Mouse (Mus musculus) right cerebral cortex, postnatal 10 days (tissue): ENCODE measurements around the gene Msmb.
"Not testable (repeated sequence)": the region's sequence is repeated elsewhere in the genome, so short reads cannot be mapped to it uniquely, and the experiment has no call there.

ENCODE experiments used
- DNase-seq, 2 experiments: peaks; one replicate each; pipeline ENCODE4 v3.0.0; 2021; ENCODE audit warnings: low spot score in 2 of 2

Gene Msmb

GRCm38 (mm10) chr14:32141723-32142122 is at the start of gene Msmb:
Gene Msmb (plus strand): TSS chr14:32142023.
- DNase-seq, result no peak

DNA sequence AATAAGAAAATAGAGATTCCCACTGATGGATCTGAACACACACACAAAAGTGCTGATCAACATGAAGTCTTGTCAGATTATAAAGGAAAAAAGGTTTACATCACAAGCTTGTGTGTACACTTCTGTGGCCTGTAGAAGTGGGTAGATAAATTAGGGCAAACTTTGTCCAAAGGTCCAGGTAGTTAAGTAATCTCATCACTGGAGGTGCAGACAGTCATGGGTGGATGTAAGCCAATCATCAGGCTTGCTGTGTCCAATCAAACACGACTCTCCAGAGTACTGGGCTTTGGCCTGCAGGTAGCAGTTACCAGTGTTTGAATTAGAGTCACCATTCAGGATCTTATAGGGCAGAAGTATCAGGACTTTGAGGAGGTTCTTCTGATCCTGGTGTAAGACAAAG is 48.8 kb upstream of the Msmb start:
- no peak for DNase-seq

GRCm38 (mm10) chr14:32093500-32094117 is 48.2 kb upstream of the Msmb start:
- DNase-seq, result no peak

- no peak for DNase-seq
Measured at GRCm38 (mm10) chr14:32095646-32096045, 46.2 kb upstream of the Msmb start.

- DNase-seq, result no peak
Measured at GRCm38 (mm10) chr14:32096740-32097139, 45.1 kb upstream of the Msmb start.

DNA sequence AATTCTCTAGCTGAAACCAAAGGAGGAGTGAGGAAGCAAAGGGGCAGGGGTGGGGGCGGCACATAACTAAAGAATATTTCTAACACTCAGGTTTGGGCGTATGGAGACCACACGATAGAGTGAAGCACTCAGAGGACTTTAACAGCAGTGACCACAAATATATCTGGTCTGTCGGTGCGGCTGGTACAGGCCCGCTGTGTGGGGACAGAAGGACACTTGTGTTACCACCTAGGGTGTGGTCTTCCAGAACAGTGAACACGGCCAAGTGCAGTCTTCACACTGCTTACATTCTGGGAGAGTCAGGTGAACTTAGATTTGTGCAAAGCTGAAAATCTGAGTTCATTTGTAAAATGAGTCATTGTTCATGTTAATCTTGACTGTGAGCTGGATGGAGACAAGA is 44.1 kb upstream of the Msmb start:
- DNase-seq, result no peak

DNA sequence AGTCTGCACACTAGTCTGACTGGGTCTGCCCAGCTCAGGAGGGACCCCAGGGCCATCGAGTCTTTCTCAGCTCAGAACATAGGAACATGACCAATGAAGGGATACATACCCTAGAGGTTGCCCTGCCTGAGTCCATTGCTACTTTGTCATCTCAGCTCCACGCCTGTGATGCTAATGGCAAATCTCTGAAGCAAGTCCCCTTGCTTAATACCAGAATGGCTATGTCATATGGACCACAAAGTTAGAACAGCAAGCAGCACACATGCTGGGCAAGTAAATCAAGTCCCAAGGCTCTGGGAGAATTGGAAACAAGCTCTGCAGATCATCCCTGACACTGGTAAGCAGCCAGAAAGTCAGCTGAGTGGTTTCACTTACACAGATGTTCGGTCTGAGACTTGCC is 42.9 kb upstream of the Msmb start:
- DNase-seq, result no peak

GRCm38 (mm10) chr14:32103556-32103955 is 38.3 kb upstream of the Msmb start:
- no peak for DNase-seq

- no peak for DNase-seq
Measured at GRCm38 (mm10) chr14:32105663-32106062, 36.2 kb upstream of the Msmb start.

DNA sequence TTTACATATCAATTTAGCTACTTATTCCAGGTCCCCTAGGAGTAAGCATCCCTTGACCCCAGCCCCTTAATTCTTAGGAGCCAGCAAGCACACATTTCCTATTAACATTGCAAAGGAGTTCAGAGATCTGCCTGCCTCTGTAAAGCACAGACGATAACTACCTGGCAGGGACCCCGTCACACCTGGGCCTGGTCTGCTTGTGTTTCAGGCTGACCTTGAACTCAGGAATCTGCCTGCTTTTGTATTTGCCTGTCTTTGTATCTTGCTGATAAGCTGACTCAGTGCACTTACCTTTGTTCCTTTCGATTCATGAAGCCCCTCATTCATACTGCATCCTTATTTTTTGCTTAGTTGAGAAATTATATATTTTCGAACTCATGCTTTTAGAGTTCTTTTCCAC is 34.9 kb upstream of the Msmb start:
- DNase-seq, result no peak

GRCm38 (mm10) chr14:32112124-32112523 is 29.7 kb upstream of the Msmb start:
- not testable (repeated sequence) for DNase-seq

DNA sequence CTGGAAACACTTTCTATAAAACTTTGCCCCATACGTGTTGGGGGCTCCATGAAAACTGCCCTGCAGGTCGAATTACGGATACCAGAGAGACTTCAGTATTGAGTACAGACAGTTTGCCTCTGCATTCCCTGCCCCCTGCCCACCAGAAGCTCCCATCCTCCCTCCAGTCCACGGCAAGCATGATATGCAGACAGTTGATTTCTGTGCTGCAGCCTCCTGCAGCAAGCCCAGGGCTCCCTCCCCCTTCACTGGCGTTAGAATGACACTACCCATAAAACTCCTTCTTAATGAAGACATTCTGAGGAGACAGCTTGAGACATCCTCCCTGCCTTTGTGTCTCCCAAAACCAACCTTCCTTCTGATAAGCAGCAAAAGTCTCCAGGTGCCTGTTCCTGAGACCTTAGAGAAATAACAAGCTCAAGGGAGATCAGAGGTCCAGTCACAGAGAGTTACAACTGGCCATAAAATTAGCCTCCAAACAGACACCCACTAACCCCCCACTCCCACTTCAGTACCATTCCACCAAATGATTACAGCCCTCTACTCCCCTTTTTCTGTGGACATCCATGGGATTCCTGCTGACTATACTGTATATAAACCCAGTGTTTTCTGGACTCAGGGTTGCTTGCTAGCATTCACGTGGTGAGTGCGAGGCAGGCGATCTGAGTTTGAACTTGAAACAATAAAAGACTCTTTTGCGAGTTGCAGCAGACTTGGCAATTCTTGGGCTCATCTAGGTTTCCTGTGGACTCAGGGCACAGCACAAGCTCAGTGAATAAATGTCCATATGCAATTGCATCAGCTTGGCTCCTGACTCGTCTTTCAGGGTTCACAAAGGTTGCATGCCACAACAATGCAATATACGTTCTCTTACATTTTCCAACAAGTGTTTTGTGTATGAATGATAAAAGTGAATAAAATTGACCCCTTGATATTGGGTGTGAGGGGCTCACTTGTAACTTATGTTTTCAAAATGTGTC is 20.6 kb upstream of the Msmb start:
- DNase-seq, result no peak

DNA sequence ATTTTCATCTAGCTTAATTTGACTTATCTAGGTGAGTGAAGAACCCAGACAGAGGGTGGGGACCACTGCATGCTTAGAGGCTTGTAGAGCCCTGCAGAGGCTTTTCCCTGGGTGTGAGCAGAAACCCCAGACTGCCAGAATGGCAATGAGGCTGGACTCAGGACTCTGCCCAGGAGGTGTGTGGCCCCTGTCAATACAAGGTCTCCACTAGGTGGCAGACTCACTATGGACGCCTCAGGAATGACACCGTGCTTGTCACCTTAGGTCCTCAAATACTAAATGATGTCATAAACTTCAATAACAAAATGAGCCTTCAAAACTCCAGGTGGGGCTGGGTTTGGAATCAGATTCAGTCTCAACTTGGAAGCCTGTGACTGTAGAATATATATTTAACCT is 19.9 kb upstream of the Msmb start:
- no peak for DNase-seq

DNA sequence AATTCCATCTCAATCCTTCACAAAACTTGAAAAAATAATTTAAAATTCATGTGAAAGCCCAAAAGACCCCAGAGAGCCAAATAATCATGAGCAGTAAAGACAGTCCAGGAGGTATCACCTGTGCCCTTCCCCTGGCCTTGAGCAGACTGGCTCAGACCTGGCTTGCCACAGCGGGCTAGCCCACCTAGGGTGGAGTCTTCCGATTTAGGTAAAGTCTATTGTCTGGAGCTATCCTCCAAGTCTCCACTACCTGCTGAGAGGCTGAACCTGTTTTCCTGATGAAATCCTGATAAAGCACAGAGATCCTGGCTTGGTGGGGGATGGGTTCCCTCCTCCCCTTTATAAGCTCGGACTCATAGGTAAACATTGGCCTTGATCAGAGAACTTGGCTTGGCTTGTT is 17.6 kb upstream of the Msmb start:
- no peak for DNase-seq

DNA sequence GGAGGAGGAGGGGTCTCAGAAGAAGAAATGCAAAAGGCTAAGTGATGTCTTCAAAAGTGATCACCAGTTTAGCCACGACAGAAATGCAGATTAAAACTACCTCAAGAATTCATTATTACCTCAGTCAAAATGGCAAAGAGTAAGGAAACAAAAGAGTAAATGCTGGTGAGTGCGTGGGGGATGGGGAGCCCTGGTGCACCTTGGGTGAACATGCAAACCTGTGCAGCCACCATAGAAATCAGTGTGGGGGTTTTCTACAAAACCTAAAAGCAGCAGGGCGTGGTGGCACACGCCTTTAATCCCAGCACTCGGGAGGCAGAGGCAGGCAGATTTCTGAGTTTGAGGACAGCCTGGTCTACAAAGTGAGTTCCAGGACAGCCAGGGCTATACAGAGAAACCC is 16.6 kb upstream of the Msmb start:
- DNase-seq, result not testable (repeated sequence)

DNA sequence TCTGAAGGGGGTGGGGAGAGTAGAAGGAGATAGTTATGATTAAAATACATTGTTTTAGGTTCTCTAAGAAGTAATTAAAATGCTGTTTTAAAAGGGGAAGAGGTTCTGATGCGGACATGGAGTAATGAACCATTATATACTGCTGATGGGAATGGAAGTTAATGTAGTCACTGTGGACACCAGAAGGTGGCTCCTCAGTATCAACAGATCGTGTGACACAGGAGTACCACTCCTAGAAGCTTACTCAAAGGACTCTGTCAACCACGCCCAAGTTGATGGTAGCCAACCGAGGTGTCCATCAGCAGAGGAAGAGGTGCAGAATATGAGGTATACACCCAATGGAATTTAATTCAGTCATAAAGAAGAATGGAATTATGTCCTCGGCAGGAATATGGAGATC is 13.4 kb upstream of the Msmb start:
- no peak for DNase-seq

DNA sequence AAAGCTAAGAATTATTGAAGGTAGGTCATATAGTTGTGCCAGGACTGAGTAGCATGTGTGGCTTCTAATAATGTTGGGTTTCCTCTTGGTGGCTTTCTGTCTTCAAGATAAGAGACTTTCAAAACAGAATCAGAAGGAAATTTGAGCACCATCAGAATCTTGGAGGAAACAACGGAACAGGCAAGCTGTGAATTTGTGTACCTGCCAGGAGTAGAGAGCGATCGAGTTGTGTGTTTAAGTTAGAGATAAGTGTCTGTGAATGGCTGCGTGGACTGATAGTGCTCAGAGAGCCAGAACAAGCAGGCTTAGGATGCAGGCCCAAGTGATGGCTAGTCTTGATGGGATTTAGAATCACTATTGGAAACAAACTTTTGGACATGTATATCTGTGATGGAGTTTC is 10.0 kb upstream of the Msmb start:
- no peak for DNase-seq

GRCm38 (mm10) chr14:32134293-32134692 is 7.5 kb upstream of the Msmb start:
- DNase-seq, result no peak

DNA sequence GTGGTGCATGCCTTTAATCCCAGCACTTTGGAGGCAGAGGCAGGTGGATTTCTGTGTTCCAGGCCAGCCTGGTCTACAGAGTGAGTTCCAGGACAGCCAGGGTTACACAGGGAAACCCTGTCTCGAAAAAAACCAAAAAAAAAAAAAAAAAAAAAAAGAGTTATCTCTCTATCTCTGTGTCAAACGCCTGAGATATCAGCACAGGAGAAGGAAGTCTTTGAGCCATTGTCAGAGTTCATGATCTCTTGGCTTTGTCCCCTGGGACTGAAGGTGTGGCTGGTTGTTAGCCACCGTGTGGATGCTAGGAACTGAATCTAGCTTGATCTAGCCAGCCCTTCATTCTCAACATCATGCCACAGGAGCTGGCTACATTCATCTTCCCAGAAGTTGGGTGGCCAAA is 5.4 kb upstream of the Msmb start:
- not testable (repeated sequence) for DNase-seq

GRCm38 (mm10) chr14:32140359-32140965 is 1.4 kb upstream of the Msmb start:
- no peak for DNase-seq

- no peak for DNase-seq
Measured at GRCm38 (mm10) chr14:32144734-32145133, 2.9 kb downstream of the Msmb start.

GRCm38 (mm10) chr14:32145401-32145800 is 3.6 kb downstream of the Msmb start:
- no peak for DNase-seq
